Mouse (Mus musculus) midbrain, embryonic 10.5 days (tissue): ENCODE data around the gene Gabpb2. TPM values are rescaled to one million over a fixed set of nuclear protein-coding genes. Genes with fewer than 3 reads are reported as not detected.

Experiments
- DNase-seq: peaks from one replicate; pipeline ENCODE4 v3.0.0-alpha.2; 2017; ENCODE audit warnings: low spot score
- H3K27ac ChIP-seq: fragments of 300-500 bp; sonication (generic); replicated peaks from 2 replicates; pipeline ENCODE4 v1.5.1; 2016; ENCODE audit warnings: mild to moderate bottlenecking
- H3K27me3 ChIP-seq: fragments of 300-500 bp; sonication (generic); 2 replicates; pipeline ENCODE4 v1.6.1; 2016; ENCODE audit warnings: low read depth, mild to moderate bottlenecking; ENCODE audit not compliant: poor library complexity, severe bottlenecking
- H3K36me3 ChIP-seq: fragments of 300-500 bp; sonication (generic); 2 replicates; pipeline ENCODE4 v1.6.1; 2016; ENCODE audit warnings: mild to moderate bottlenecking, moderate library complexity
- H3K4me1 ChIP-seq: fragments of 300-500 bp; sonication (generic); 2 replicates; pipeline ENCODE4 v1.6.1; 2016
- H3K4me3 ChIP-seq: fragments of 300-500 bp; sonication (generic); 2 replicates; pipeline ENCODE4 v1.5.1; 2016; ENCODE audit warnings: mild to moderate bottlenecking, moderate library complexity
- H3K9me3 ChIP-seq: fragments of 300-500 bp; sonication (generic); replicated peaks from 2 replicates; pipeline ENCODE4 v1.6.1; 2016; ENCODE audit warnings: mild to moderate bottlenecking
- WGBS: fragments of 180-500 bp; shearing (Covaris S2); methylation state at CpG from one replicate; pipeline ENCODE4 v1.1.7; 2016; 5-methylcytosine and 5-hydroxymethylcytosine counted together
- polyA plus RNA-seq: library from polyadenylated mRNA; unstranded; fragments of >200 nt; fragmentation: Nextera tagmentation; extraction: Ambion mirVana; gene quantifications from 2 replicates; pipeline ENCODE4 v1.2.1, GENCODE M21; 2016

Gene Gabpb2
- polyA plus RNA-seq, 1 experiment from 2014 or later: 10.6 TPM

DNA sequence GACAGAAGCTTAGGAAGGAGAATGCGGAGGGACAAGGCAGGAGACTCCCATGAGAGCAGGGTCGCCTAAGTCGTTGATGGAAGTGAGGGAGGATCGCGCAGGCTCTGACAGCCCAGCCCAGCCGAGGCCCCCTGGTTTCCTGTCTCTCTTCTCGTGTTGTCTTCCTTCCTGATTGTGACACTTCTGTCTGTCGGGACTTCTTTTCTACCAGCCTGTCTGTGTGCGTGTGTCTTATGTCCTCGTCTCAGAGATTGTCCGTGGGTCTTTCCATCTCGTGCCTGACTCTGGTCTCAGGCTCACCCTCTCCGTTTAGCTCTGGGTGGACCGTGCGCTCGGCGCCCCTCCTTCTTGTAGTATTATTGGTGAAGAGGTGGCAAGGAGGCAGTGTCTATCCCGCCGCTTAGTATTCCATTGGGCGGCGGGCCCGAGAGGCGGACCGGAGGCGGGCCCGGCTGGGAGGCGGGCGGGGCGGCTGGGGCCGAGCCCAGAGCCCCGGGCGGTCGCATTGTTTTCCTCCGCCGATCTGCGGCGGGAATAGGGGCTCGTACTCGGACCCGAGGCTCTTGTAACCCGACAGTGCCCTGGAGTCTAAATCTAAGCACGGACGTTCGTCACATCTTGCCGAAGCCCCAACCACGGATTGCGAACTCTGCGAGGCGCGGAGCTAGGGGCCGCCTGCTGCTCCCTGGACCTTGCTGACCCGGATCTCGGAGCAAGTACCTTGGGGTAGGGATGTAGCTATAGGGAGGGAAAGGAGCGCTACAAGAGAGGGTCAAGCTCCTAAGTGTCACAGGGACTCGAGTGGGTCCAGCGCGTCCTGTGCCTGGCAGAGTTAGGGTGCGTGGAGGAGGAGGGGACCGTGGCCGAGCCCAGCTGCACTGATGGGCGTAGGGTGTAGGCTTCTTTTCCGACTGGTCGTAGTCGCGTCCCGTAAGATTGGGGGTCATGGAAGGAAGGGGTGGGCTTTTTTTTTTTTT, 57.4 kb downstream of the Gabpb2 start, which contains the start of gene Sema6c:
Gene Sema6c (plus strand): TSS at position 471 of the 977 bp plus-strand sequence.
- Histone ChIP-seq H3K36me3 (peaks cover 14% of the 10 kb centered on the region), H3K27ac (peak within 1 kb of the TSS; percentile 89), H3K9me3 (no peaks in the 10 kb centered on the region), H3K4me1 (peaks cover 50% of the 10 kb centered on the region), H3K27me3 (peaks cover 44% of the 10 kb centered on the region), H3K4me3 (peak within 1 kb of the TSS; percentile 84)
- under 1% methylated on average over 66 of the region's 66 CpGs for WGBS
- DNase-seq: peak; percentile 90

DNA sequence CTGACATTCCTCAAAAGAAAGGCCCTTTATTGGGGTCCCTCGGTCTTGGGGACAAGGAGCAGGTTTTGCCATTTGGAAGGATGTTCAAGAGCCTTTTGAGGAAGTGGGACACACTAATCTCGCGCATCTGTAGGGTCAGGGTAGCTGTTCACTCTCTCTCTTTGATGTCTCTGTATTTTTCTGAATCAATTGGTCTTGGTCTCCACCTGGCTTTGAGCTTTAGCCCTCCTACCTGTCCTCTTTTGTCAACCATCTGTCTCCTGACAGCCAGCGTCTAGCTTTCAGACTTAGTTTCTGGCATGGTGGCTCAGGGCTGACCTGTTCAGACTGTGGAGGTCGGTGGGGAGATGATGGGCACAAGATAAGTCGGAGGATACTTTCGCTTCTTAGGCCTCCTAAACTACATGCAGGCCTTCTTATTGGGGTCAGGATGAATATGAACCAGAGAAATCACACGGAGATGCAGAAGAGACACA, 58.2 kb downstream of the Gabpb2 start:
- H3K36me3 ChIP-seq: peaks cover 6% of the 10 kb centered on the region
- no peaks in the 10 kb centered on the region for H3K9me3 ChIP-seq
- peaks cover 44% of the 10 kb centered on the region for H3K27me3 ChIP-seq
- peak overlapping the region; percentile 89 for H3K27ac ChIP-seq
- WGBS: 10% methylated on average over 8 of the region's 8 CpGs
- DNase-seq: peak; percentile 26
- peak overlapping the region; percentile 84 for H3K4me3 ChIP-seq
- peaks cover 50% of the 10 kb centered on the region for H3K4me1 ChIP-seq

DNA sequence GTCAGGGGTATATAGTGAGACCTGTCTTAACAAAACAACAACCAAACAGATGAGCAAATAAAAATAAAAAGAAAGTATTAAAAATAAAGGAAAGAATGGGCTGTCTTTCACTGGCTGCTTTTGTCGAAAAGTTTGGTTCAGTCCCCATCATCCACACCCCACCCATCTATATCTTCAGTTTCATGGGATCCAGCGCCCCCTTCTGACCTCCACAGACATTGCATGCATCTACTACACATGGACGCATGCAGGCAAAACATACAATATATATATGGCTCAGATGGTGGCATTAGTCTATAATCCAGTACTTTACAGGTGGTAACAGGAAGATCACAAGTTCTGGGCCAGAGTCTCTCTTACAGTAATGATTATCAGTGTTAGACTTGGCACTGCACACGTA, 63.8 kb downstream of the Gabpb2 start:
- Histone ChIP-seq H3K4me1 (no peaks in the 10 kb centered on the region), H3K4me3 (no peak overlapping the region), H3K27ac (no peak overlapping the region), H3K27me3 (peaks cover 13% of the 10 kb centered on the region), H3K9me3 (no peaks in the 10 kb centered on the region), H3K36me3 (no peaks in the 10 kb centered on the region)
- no peak for DNase-seq
- 55% methylated on average over 4 of the region's 4 CpGs for WGBS

DNA sequence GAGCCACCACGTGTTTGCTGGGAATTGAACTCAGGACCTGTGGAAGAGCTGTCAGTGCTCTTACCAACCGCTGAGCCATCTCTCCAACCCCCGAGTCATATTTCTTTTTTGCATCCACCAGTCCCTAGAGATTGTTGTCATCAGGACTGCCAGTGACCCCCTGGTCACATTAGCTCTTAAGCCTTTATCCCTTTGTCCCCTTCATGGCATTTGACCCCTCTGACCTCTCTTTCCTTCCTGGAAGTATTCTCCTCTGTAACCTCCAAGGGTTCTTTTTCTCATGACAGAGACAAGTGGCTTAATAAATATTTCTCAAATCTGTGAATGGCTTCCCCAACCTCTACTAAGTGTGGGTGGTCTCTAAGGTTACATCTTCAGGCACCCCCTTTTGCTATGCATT, 69.8 kb downstream of the Gabpb2 start:
- WGBS: 60% methylated on average over 3 of the region's 3 CpGs

DNA sequence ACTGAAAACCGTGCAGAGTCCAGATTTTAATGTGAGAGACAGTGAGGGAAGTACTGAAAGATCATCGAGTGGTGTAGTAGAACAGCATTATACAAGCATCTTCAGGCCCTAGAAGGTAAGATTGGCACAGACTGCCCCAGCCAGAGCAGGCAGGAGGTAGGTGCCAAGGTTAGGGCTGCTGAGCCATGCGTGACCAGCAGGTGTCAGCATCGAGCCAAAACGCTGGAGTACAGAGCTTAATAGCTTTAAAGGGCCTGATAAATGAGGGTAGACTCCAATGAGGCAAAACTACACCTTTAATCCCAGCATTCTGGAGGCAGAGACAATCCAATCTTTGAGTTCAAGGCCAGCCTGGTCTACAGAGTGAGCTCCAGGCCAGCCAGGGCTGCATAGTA, 75.1 kb downstream of the Gabpb2 start:
- H3K36me3 ChIP-seq: peaks cover 25% of the 10 kb centered on the region
- 9% methylated on average over 5 of the region's 5 CpGs for WGBS

More for the DNA sequence above, 69.8 kb downstream of the Gabpb2 start:
- Histone ChIP-seq H3K36me3 (no peaks in the 10 kb centered on the region), H3K9me3 (no peaks in the 10 kb centered on the region), H3K4me1 (peaks cover 8% of the 10 kb centered on the region), H3K27me3 (no peaks in the 10 kb centered on the region), H3K27ac (no peak overlapping the region), H3K4me3 (no peak overlapping the region)
- no peak for DNase-seq

DNA sequence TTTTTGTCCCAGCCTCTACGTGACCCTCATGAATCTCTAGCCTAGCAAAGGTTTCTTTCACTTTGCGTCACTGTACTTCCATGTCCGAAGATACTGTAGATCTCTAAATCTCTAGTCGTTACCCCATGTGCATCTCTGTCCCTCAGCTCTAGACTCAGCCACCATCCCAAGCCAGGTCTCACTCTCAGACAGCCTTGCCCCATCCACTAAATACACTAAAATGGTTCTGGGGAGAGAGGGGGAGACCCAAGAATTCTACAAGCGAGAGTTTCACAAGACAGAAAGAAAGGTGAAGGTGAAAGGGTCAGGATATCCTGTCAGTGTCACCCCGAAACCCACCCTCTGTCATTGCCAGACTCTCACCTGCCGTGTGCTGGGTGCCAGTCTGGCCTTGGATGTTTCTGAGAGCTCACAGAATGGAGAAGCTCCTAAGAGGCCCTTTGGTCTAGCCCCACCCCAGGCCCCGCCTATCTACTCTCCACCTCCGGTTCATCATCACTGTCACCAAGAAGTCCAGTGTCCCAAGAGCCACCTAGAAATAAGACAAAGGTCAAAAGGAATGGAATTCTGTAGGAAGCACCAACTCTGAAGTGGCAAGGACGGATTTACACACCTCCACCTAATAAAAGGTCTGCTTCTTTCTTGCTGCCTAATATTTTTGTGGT, 75.6 kb downstream of the Gabpb2 start, which contains the start of gene Tnfaip8l2:
Gene Tnfaip8l2 (minus strand): TSS at position 409 of the 665 bp plus-strand sequence.
- Histone ChIP-seq H3K4me1 (no peaks in the 10 kb centered on the region), H3K27me3 (no peaks in the 10 kb centered on the region), H3K4me3 (no peak within 1 kb of the TSS), H3K27ac (no peak within 1 kb of the TSS), H3K36me3 (peaks cover 25% of the 10 kb centered on the region), H3K9me3 (no peaks in the 10 kb centered on the region)
- DNase-seq: no peak
- WGBS: 82% methylated on average over 10 of the region's 10 CpGs

More for the DNA sequence above, 75.1 kb downstream of the Gabpb2 start:
- Histone ChIP-seq H3K9me3 (no peaks in the 10 kb centered on the region), H3K4me1 (no peaks in the 10 kb centered on the region), H3K27me3 (no peaks in the 10 kb centered on the region), H3K27ac (no peak overlapping the region), H3K4me3 (no peak overlapping the region)
- peak; percentile 81 for DNase-seq

DNA sequence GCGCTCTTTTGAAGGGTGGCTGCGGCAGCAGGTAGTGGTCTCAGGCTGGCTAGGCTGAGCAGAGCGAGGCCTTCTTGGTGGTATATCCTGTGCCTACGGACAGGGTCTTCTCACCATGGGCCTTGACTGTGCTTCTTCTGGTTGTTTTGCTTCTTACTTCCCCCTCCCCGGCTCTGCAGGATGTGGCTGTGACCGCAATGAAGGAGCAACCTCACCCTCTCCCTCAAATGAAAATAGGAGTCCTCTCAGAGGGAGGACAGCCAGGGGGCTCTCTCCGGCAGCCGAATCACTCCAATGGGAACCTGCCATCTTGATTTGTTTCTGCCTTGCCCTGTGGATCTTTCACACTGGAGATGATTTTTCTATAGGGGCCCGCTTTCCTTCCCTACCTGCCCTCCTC, 76.2 kb downstream of the Gabpb2 start:
- Histone ChIP-seq H3K4me1 (0 out of 2 replicates have a peak, but pooled peaks cover under 1% of the 10 kb centered on the region), H3K4me3 (no peak overlapping the region), H3K9me3 (no peaks in the 10 kb centered on the region), H3K27ac (no peak overlapping the region), H3K36me3 (peaks cover 25% of the 10 kb centered on the region), H3K27me3 (no peaks in the 10 kb centered on the region)
- DNase-seq: no peak
- 95% methylated on average over 9 of the region's 9 CpGs for WGBS

DNA sequence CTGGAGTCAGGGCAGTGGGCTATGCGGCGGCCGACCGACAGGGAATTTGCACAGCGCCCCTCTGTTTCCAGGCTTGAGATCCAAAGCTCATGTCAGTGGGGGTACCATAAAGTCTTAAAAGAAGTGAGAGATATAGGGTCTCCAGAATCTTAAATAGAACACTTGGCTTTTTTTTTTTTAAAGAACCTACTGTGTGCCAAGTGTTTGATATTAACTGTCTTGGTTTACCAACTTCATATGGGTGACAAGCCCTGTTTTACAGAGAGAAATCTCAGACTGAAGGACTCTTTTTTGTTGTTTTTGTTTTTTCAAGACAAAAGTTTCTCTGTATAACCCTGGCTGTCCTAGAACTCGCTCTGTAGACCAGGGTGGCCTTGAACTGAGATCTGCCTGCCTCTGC, 76.9 kb downstream of the Gabpb2 start:
- no peak for DNase-seq
- peaks cover 7% of the 10 kb centered on the region for H3K4me1 ChIP-seq

DNA sequence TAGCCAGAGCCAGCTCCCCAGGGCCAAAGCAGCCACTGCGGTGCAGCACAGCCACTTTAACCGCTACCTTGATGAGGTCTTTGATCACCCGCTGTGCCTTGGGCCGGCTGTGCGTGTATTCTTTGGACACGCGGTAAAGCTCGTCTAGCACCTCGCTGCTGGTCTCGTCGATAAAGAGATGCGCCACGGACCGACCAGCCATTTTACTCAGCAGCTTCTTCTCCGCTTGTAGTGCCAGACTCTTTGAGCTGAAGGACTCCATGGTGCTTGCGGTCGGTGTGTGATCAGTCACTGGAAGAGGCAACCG, 77.5 kb downstream of the Gabpb2 start:
- no peak for DNase-seq
- Histone ChIP-seq H3K9me3 (no peaks in the 10 kb centered on the region), H3K36me3 (peaks cover 25% of the 10 kb centered on the region), H3K4me3 (no peak overlapping the region), H3K27ac (no peak overlapping the region), H3K27me3 (no peaks in the 10 kb centered on the region), H3K4me1 (peaks cover 13% of the 10 kb centered on the region)
- WGBS: 58% methylated on average over 18 of the region's 18 CpGs

More for the DNA sequence above, 76.9 kb downstream of the Gabpb2 start:
- H3K4me3 ChIP-seq: no peak overlapping the region
- H3K27me3 ChIP-seq: no peaks in the 10 kb centered on the region
- H3K36me3 ChIP-seq: peaks cover 25% of the 10 kb centered on the region
- 92% methylated on average over 6 of the region's 6 CpGs for WGBS
- no peak overlapping the region for H3K27ac ChIP-seq
- no peaks in the 10 kb centered on the region for H3K9me3 ChIP-seq

DNA sequence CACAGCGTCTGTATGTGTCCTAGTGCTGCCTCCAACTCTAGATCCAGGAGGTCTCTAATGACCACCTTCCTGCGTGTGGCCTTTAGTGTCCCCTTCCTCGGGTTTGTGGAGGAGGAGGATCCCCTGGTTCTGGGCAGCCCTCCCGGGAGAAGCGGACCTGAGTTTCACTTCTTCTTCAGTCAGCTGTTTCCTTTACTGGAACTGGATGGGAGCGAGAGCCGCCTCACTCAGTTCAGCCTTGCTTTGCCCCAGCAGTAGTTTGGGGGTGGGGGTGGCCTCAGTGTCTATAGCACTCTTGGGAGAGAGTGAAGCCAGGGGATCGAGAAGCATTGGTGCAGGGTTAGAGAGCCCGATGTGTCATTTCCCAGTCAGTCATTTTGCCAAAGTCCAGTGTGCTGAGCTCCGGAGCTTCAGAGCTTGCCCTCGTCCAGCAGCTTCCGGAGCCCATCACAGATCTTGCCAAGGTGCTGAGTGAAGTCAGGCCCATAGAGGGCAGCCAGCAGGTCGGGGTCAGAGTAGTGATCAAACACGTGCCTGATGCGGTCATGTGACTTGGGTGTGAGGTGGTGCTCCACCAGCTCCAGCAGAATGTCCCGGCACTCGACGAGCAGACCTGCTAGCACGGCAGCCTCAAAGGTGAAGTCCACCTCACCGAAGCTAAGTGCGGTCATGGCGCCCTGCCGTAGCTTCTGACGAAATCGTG, 78.0 kb downstream of the Gabpb2 start:
- peaks cover 18% of the 10 kb centered on the region for H3K4me1 ChIP-seq
- no peak for DNase-seq
- H3K27me3 ChIP-seq: no peaks in the 10 kb centered on the region
- H3K27ac ChIP-seq: no peak overlapping the region
- H3K4me3 ChIP-seq: no peak overlapping the region
- H3K36me3 ChIP-seq: peaks cover 25% of the 10 kb centered on the region
- no peaks in the 10 kb centered on the region for H3K9me3 ChIP-seq
- 78% methylated on average over 25 of the region's 25 CpGs for WGBS

DNA sequence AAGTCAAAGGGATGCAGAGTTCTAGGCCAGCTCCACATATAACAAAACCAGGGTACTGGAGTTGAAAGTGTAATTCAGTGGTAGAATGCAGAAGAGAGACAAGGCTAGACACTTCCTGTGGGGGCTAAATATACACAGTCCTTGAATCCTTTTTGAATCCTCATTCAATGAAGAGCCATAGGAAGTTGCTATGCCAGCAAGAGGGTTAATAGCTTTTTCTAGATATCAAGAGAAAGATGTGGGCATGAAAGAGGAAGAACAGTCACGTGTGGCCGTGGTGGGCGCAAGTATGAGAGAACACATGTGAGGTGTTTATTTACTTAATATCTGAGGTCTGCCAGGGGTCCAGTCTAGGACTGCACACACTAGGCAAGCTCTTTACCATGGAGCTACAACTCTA, 81.4 kb downstream of the Gabpb2 start:
- no peak overlapping the region for H3K4me3 ChIP-seq
- peaks cover 36% of the 10 kb centered on the region for H3K36me3 ChIP-seq
- H3K4me1 ChIP-seq: peaks cover 26% of the 10 kb centered on the region
- no peak overlapping the region for H3K27ac ChIP-seq
- no peaks in the 10 kb centered on the region for H3K27me3 ChIP-seq
- DNase-seq: no peak
- WGBS: 96% methylated on average over 3 of the region's 3 CpGs
- H3K9me3 ChIP-seq: no peaks in the 10 kb centered on the region

DNA sequence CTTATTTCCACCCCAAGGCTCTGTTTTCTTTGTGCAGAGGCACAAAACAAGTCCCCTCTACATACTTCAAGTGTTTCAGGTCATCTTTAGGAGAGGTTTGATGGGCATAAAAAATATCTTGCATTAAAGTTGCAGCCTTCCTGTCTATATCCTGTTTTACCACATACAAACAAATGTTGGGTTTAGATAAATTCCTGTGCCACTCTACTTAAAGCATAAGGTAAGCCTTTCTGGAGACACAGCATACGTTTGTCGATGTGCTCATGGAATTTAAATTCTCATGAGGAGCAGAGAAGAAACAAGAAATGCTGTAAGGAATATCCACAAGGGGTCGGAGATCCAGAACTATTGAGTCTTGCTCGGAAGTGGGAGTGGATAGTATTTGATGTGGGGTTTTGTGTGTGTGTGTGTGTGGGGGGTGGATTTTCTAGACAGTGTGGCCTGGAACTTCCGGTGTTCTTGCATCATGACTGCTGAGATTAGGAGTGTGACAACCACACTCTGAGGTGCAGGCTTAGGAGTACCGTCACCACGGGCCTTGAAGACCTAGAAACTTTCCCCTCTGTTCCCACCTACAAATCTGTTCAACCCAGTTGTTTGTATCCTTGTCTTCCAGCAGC, 82.2 kb downstream of the Gabpb2 start:
- H3K4me1 ChIP-seq: peaks cover 26% of the 10 kb centered on the region
- H3K36me3 ChIP-seq: peaks cover 39% of the 10 kb centered on the region
- H3K27me3 ChIP-seq: no peaks in the 10 kb centered on the region
- no peaks in the 10 kb centered on the region for H3K9me3 ChIP-seq
- WGBS: 93% methylated on average over 7 of the region's 7 CpGs
- H3K4me3 ChIP-seq: peak overlapping the region; percentile 49
- no peak for DNase-seq
- peak overlapping the region; percentile 46; the same call in 1 of the 2 replicates for H3K27ac ChIP-seq
